ENCODE assay signal across 9 mouse cellular contexts in genomic region chr6:89280555-89280954, GRCm38 (mm10).
DNase-seq lines count a peak whose midpoint lies in the region; ATAC-seq and TF ChIP-seq lines count a peak whose summit lies in the region.
"Had no signal": no experiment of that assay in that cellular context is flagged by ENCODE, and none has a peak within 500 bp of the region (broad histone marks: within the 10 kb centered on the region; RNA-seq: fewer than 3 reads in every experiment).

No protein-coding gene starts in this region.

- no peak overlapping the region for H3K4me2 ChIP-seq in forebrain, postnatal 0 days (ENCODE audit: low read depth)
- H3K4me2 ChIP-seq: neural tube, embryonic 15.5 days had no signal

- DNase-seq in heart, adult 18-20 months: peak; percentile 46 to 84
- no peak for DNase-seq in heart, embryonic 10.5 days (ENCODE audit: low spot score)
- peak; percentile 20 for DNase-seq in right cerebral cortex, postnatal 25 days
- DNase-seq in right cerebral cortex, postnatal 36 days (ENCODE audit: low spot score in 2 of 2): no peak
- peak; percentile 44 for DNase-seq in heart, postnatal 25 days (ENCODE audit: low spot score)
- peak; percentile 75 to 76 for DNase-seq in spleen, postnatal 36 days (ENCODE audit: low spot score in 2 of 2)
- no peak for DNase-seq in forebrain, postnatal 0 days

- H3K4me1 ChIP-seq in heart, embryonic 10.5 days: peaks cover 11% of the 10 kb centered on the region; the same call in 1 of the 2 replicates
- 0 out of 2 replicates have a peak, but pooled peaks cover 5% of the 10 kb centered on the region for H3K4me1 ChIP-seq in forebrain, postnatal 0 days (ENCODE audit: insufficient read depth)

- intact Hi-C loops in heart, postnatal 25 days (cut with DNase I): no loop called here

- no peak overlapping the region for H3K9ac ChIP-seq in forebrain, postnatal 0 days
- H3K9ac ChIP-seq: neural tube, embryonic 15.5 days had no signal

- no peak overlapping the region for H3K4me3 ChIP-seq in heart, embryonic 10.5 days
- no peak overlapping the region for H3K4me3 ChIP-seq in forebrain, postnatal 0 days (ENCODE audit: low read depth, low read length)
- H3K4me3 ChIP-seq: neural tube, embryonic 15.5 days had no signal

- no peak for TF ChIP-seq CTCF in forebrain, postnatal 0 days (IDR thresholded peaks at IDR 0.05; ENCODE audit: low read depth)

- WGBS in heart, embryonic 10.5 days: 76% methylated on average over 4 of the region's 4 CpGs
- 85% methylated on average over 4 of the region's 4 CpGs for WGBS in forebrain, postnatal 0 days

- peaks cover 19% of the 10 kb centered on the region for H3K27me3 ChIP-seq in heart, embryonic 10.5 days (ENCODE audit: insufficient read depth, poor library complexity, severe bottlenecking)
- no peaks in the 10 kb centered on the region for H3K27me3 ChIP-seq in forebrain, postnatal 0 days (ENCODE audit: insufficient read depth, low read length)

- H3K27ac ChIP-seq in heart, embryonic 10.5 days: no peak overlapping the region
- no peak overlapping the region for H3K27ac ChIP-seq in forebrain, postnatal 0 days (ENCODE audit: low read depth, low read length)
- H3K27ac ChIP-seq: neural tube, embryonic 15.5 days had no signal

- no peak for ATAC-seq in activated CD4-positive, CD25-positive, alpha-beta regulatory T cell, adult 4 months
- ATAC-seq in forebrain, postnatal 0 days: no peak

- no peaks in the 10 kb centered on the region for H3K36me3 ChIP-seq in heart, embryonic 10.5 days
- no peaks in the 10 kb centered on the region for H3K36me3 ChIP-seq in forebrain, postnatal 0 days (ENCODE audit: insufficient read depth)
- H3K36me3 ChIP-seq: neural tube, embryonic 15.5 days had no signal

- no peaks in the 10 kb centered on the region; the same call in 1 of the 2 replicates for H3K9me3 ChIP-seq in heart, embryonic 10.5 days
- H3K9me3 ChIP-seq in forebrain, postnatal 0 days (ENCODE audit: low read length): no peaks in the 10 kb centered on the region
- H3K9me3 ChIP-seq: neural tube, embryonic 15.5 days had no signal

Comparison
In these comparisons a context has a peak if more than half of its experiments do, and no peak if none do; other contexts are left out.
1. DNase-seq: peak in heart, adult 18-20 months (2 of 2), right cerebral cortex, postnatal 25 days (single experiment), heart, postnatal 25 days (single experiment) and spleen, postnatal 36 days (2 of 2); none in heart, embryonic 10.5 days (single experiment), right cerebral cortex, postnatal 36 days (0 of 2) and forebrain, postnatal 0 days (single experiment).